In the genomic region with DNA sequence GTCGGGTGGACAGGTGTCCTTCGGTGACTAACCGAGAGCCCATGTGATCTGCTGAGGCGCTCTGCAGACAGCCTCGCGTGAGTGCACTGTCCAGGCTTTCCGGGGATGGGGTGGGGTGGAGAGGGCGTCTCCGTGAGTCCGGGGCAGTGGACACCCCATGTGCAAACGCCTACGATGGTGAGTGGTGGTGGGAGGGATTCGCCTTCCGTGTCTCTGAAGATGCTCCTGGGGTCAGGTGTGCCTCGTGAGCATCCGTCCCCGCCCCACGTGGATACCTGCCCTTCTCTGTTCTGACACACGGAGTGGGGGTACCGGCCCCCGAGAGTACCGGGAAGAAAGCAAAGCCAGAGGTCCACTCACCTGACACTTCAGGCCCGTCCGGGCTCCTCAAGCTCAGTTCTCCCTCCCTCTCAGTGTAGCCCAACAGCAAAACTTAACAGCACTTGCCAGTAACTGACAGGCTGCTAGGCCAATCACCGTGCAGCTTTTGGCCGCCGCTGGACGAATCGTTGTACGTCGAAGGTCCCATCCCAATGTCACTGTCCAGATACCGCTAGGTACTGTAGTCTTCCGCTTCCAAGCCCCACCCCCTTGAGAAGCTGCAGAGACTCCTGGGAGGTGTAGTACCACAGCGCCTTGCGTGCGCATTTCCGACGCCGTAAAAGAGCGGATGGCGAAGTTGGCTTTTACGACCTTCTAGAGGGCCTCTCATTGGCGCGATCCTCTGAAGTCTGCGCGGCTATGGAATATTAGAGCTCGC, we compare ENCODE assay signal across 8 mouse cellular contexts. TPM values are rescaled to one million over a fixed set of nuclear protein-coding genes. Genes with fewer than 3 reads are reported as not detected.
DNase-seq lines count a peak whose midpoint lies in the region; ATAC-seq lines count a peak whose summit lies in the region.

A gene (minus strand): TSS at position 591 of the 760 bp plus-strand sequence.

- peak; percentile 94 to 96 for DNase-seq in B cell, adult 2 months
- peak; percentile 100 for DNase-seq in brain, adult 2 months (ENCODE audit: low read depth, low spot score)
- peak; percentile 100 for DNase-seq in heart, embryonic 10.5 days (ENCODE audit: low spot score)
- DNase-seq in liver: peak; percentile 99
- DNase-seq in spleen, postnatal 4 days (ENCODE audit: low spot score in 2 of 2): peak; percentile 98

- H3K9ac ChIP-seq in kidney, embryonic 15.5 days: peak within 1 kb of the TSS; percentile 73

- H3K4me2 ChIP-seq in kidney, embryonic 15.5 days: peak within 1 kb of the TSS; percentile 91

- H3K4me3 ChIP-seq in heart, embryonic 10.5 days: peak within 1 kb of the TSS; percentile 75
- peak within 1 kb of the TSS; percentile 83 for H3K4me3 ChIP-seq in kidney, embryonic 15.5 days (replicated peaks)

- peak; percentile 93 for ATAC-seq in erythroblast, adult 5-6 weeks (replicated peaks; ENCODE audit: low FRiP score, poor library complexity, severe bottlenecking)
- ATAC-seq in kidney, embryonic 15.5 days (replicated peaks; ENCODE audit: low FRiP score): peak; percentile 98
- peak; percentile 91 for ATAC-seq in monocyte, adult 5-6 weeks (replicated peaks; ENCODE audit: insufficient number of reproducible peaks, low FRiP score, low TSS enrichment, poor library complexity, severe bottlenecking)

- peak within 1 kb of the TSS; percentile 81 for H3K27ac ChIP-seq in heart, embryonic 10.5 days
- H3K27ac ChIP-seq in kidney, embryonic 15.5 days: peak within 1 kb of the TSS; percentile 71

- no peaks in the 10 kb centered on the region; the same call in 1 of the 2 replicates for H3K4me1 ChIP-seq in heart, embryonic 10.5 days
- peaks cover 31% of the 10 kb centered on the region for H3K4me1 ChIP-seq in kidney, embryonic 15.5 days

- no peaks in the 10 kb centered on the region for H3K9me3 ChIP-seq in heart, embryonic 10.5 days
- no peaks in the 10 kb centered on the region for H3K9me3 ChIP-seq in kidney, embryonic 15.5 days (replicated peaks)

- peaks cover 14% of the 10 kb centered on the region for H3K36me3 ChIP-seq in heart, embryonic 10.5 days
- H3K36me3 ChIP-seq in kidney, embryonic 15.5 days: peaks cover 9% of the 10 kb centered on the region

- no peaks in the 10 kb centered on the region for H3K27me3 ChIP-seq in heart, embryonic 10.5 days (ENCODE audit: insufficient read depth, poor library complexity, severe bottlenecking)
- H3K27me3 ChIP-seq in kidney, embryonic 15.5 days: no peaks in the 10 kb centered on the region

- WGBS in heart, embryonic 10.5 days: under 1% methylated on average over 47 of the region's 47 CpGs
- under 1% methylated on average over 47 of the region's 47 CpGs for WGBS in kidney, embryonic 15.5 days

RNA-seq across cellular contexts. Expression of the gene that starts here (rescaled TPM):
- total RNA-seq in erythroblast, adult 5-6 weeks (2015; ENCODE audit: low replicate concordance): 1.7 and 5.0 TPM in 2 replicates
- 7.4 and 22.4 TPM in 2 replicates for total RNA-seq in erythroblast, adult 5-6 weeks (2017; ENCODE audit: low replicate concordance)
- 33.5 and 45.5 TPM in 2 replicates for polyA plus RNA-seq in heart, embryonic 10.5 days (2016; fragmentation: Nextera tagmentation; extraction: Ambion mirVana)
- polyA plus RNA-seq in kidney, embryonic 15.5 days (2015; fragmentation: Nextera tagmentation; extraction: Ambion mirVana): 45.8 and 48.3 TPM in 2 replicates
- 14.2 to 23.5 TPM (median 15.3 TPM) in 3 replicates for total RNA-seq in monocyte, adult 5-6 weeks (2017)

Comparison
In these comparisons a context has a peak if more than half of its experiments do, and no peak if none do; other contexts are left out.
1. Peak in every context shown above with its lines: DNase-seq, ATAC-seq, H3K4me3 ChIP-seq and H3K27ac ChIP-seq.